Mouse (Mus musculus) forebrain, embryonic 11.5 days (tissue): ENCODE data around the gene R3hdm4. TPM values are rescaled to one million over a fixed set of nuclear protein-coding genes. Genes with fewer than 3 reads are reported as not detected.
A peak's percentile ranks its signal among the peaks of the same experiment; 100 is the strongest.
"Not testable (repeated sequence)": the region's sequence is repeated elsewhere in the genome, so short reads cannot be mapped to it uniquely, and the experiment has no call there.

Experiments
- ATAC-seq: fragments of 200-750 bp; cut with Nextera tagmentation; replicated peaks from 2 replicates; pipeline ENCODE4 v1.8.0; 2017; ENCODE audit warnings: moderate TSS enrichment; ENCODE audit not compliant: low FRiP score
- DNase-seq: peaks from one replicate; pipeline ENCODE4 v3.0.0-alpha.2; 2017; ENCODE audit warnings: low spot score
- H3K27ac ChIP-seq: fragments of 300-500 bp; sonication (generic); 2 replicates; pipeline ENCODE4 v1.5.1; 2014; ENCODE audit warnings: low read depth, low read length
- H3K27me3 ChIP-seq: fragments of 300-500 bp; sonication (generic); 2 replicates; pipeline ENCODE4 v1.6.1; 2014; ENCODE audit warnings: mild to moderate bottlenecking, low read length, mixed read lengths; ENCODE audit not compliant: control insufficient read depth, insufficient read depth
- H3K36me3 ChIP-seq: fragments of 300-500 bp; sonication (generic); 2 replicates; pipeline ENCODE4 v1.6.1; 2014; ENCODE audit warnings: mild to moderate bottlenecking, low read length, moderate library complexity, mixed read lengths; ENCODE audit not compliant: control insufficient read depth, insufficient read depth
- H3K4me1 ChIP-seq: fragments of 300-500 bp; sonication (generic); replicated peaks from 2 replicates; pipeline ENCODE4 v1.6.1; 2014; ENCODE audit warnings: low read length, mixed read lengths; ENCODE audit not compliant: control insufficient read depth, insufficient read depth
- H3K4me2 ChIP-seq: fragments of 300-500 bp; sonication (generic); 2 replicates; pipeline ENCODE4 v1.6.1; 2014; ENCODE audit warnings: low read depth, mild to moderate bottlenecking, low read length, moderate library complexity, mixed read lengths; ENCODE audit not compliant: severe bottlenecking
- H3K4me3 ChIP-seq: fragments of 300-500 bp; sonication (generic); 2 replicates; pipeline ENCODE4 v1.5.1; 2014; ENCODE audit warnings: low read depth, low read length
- H3K9ac ChIP-seq: fragments of 300-500 bp; sonication (generic); 2 replicates; pipeline ENCODE4 v1.6.1; 2014; ENCODE audit warnings: low read length
- H3K9me3 ChIP-seq: fragments of 300-500 bp; sonication (generic); 2 replicates; pipeline ENCODE4 v1.6.1; 2016; ENCODE audit warnings: low read length, mixed read lengths; ENCODE audit not compliant: control insufficient read depth
- WGBS: fragments of 180-500 bp; shearing (Covaris S2); extraction: QIAGEN DNeasy Blood & Tissue Kit; methylation state at CpG from one replicate; pipeline ENCODE4 v1.1.7; 2014; 5-methylcytosine and 5-hydroxymethylcytosine counted together
- polyA plus RNA-seq: library from polyadenylated mRNA; unstranded; fragments of >200 nt; fragmentation: Nextera tagmentation; extraction: Ambion mirVana; gene quantifications from 2 replicates; pipeline ENCODE4 v1.2.1, GENCODE M21; 2014

Gene R3hdm4
- polyA plus RNA-seq, 1 experiment from 2014 or later, result 135 TPM

- H3K27ac ChIP-seq, result no peak within 1 kb of the TSS
- H3K9me3 ChIP-seq, result no peaks in the 10 kb centered on the region
- H3K36me3 ChIP-seq, result peaks cover 4% of the 10 kb centered on the region; the same call in 1 of the 2 replicates
- H3K4me2 ChIP-seq, result peak within 1 kb of the TSS; percentile 80
- peak; percentile 94 for ATAC-seq
- no peaks in the 10 kb centered on the region for H3K27me3 ChIP-seq
- peaks cover 8% of the 10 kb centered on the region for H3K4me1 ChIP-seq
- peak; percentile 100 for DNase-seq
- under 1% methylated on average over 61 of the region's 61 CpGs for WGBS
- H3K9ac ChIP-seq, result peak within 1 kb of the TSS; percentile 82
- peak within 1 kb of the TSS; percentile 95 for H3K4me3 ChIP-seq
Measured at GRCm38 (mm10) chr10:79959847-79960601, 39.0 kb upstream of the R3hdm4 start, which contains the start of gene Wdr18. Wdr18 (plus strand) TSS chr10:79960152.

GRCm38 (mm10) chr10:79959412-79959811 is 38.4 kb upstream of the R3hdm4 start:
- not testable (repeated sequence) for H3K4me1 ChIP-seq, H3K9me3 ChIP-seq, H3K36me3 ChIP-seq, ATAC-seq, H3K4me3 ChIP-seq, H3K9ac ChIP-seq, H3K27me3 ChIP-seq, H3K27ac ChIP-seq, DNase-seq
- 36% methylated on average over 10 of the region's 10 CpGs for WGBS
- 0 out of 2 replicates have a peak overlapping the region, but pooled peaks have one; percentile 80 for H3K4me2 ChIP-seq

GRCm38 (mm10) chr10:79958140-79958816 is 37.3 kb upstream of the R3hdm4 start:
- H3K4me3 ChIP-seq, result no peak overlapping the region
- H3K4me1 ChIP-seq, result peaks cover 8% of the 10 kb centered on the region
- ATAC-seq, result no peak
- DNase-seq, result peak; percentile 85
- no peaks in the 10 kb centered on the region for H3K9me3 ChIP-seq
- H3K27ac ChIP-seq, result no peak overlapping the region
- no peak overlapping the region for H3K4me2 ChIP-seq
- no peaks in the 10 kb centered on the region for H3K27me3 ChIP-seq
- 15% methylated on average over 21 of the region's 21 CpGs for WGBS
- H3K36me3 ChIP-seq, result peaks cover 3% of the 10 kb centered on the region; the same call in 1 of the 2 replicates
- no peak overlapping the region for H3K9ac ChIP-seq

- no peak for DNase-seq
- H3K9me3 ChIP-seq, result no peaks in the 10 kb centered on the region
- no peak overlapping the region for H3K9ac ChIP-seq
- H3K27me3 ChIP-seq, result no peaks in the 10 kb centered on the region
- no peak for ATAC-seq
- H3K4me2 ChIP-seq, result no peak overlapping the region
- H3K36me3 ChIP-seq, result no peaks in the 10 kb centered on the region
- peaks cover 8% of the 10 kb centered on the region for H3K4me1 ChIP-seq
- H3K4me3 ChIP-seq, result no peak overlapping the region
- 16% methylated on average over 4 of the region's 4 CpGs for WGBS
- no peak overlapping the region for H3K27ac ChIP-seq
Measured at GRCm38 (mm10) chr10:79956643-79957154, 35.7 kb upstream of the R3hdm4 start.

- no peak for DNase-seq
- Histone ChIP-seq H3K9ac (no peak overlapping the region), H3K9me3 (no peaks in the 10 kb centered on the region), H3K27ac (no peak overlapping the region), H3K4me2 (no peak overlapping the region), H3K36me3 (no peaks in the 10 kb centered on the region; the same call in 1 of the 2 replicates), H3K4me3 (no peak overlapping the region), H3K4me1 (peaks cover 3% of the 10 kb centered on the region), H3K27me3 (no peaks in the 10 kb centered on the region)
- 76% methylated on average over 9 of the region's 9 CpGs for WGBS
- no peak for ATAC-seq
Measured at GRCm38 (mm10) chr10:79955691-79956090, 34.7 kb upstream of the R3hdm4 start.

- DNase-seq (no peak), ATAC-seq (no peak)
- H3K27me3 ChIP-seq, result no peaks in the 10 kb centered on the region
Measured at GRCm38 (mm10) chr10:79953946-79954345, 32.9 kb upstream of the R3hdm4 start.

GRCm38 (mm10) chr10:79950661-79951060 is 29.7 kb upstream of the R3hdm4 start:
- Histone ChIP-seq H3K36me3 (no peaks in the 10 kb centered on the region; the same call in 1 of the 2 replicates), H3K9ac (no peak overlapping the region)
- DNase-seq, result no peak

More at GRCm38 (mm10) chr10:79953946-79954345, 32.9 kb upstream of the R3hdm4 start:
- Histone ChIP-seq H3K9me3 (no peaks in the 10 kb centered on the region), H3K4me3 (no peak overlapping the region), H3K4me1 (no peaks in the 10 kb centered on the region), H3K4me2 (no peak overlapping the region), H3K9ac (no peak overlapping the region), H3K36me3 (no peaks in the 10 kb centered on the region; the same call in 1 of the 2 replicates), H3K27ac (no peak overlapping the region)
- WGBS, result 86% methylated on average over 6 of the region's 6 CpGs

GRCm38 (mm10) chr10:79949873-79950272 is 28.9 kb upstream of the R3hdm4 start:
- Histone ChIP-seq H3K27me3 (no peaks in the 10 kb centered on the region), H3K36me3 (no peaks in the 10 kb centered on the region; the same call in 1 of the 2 replicates)
- 91% methylated on average over 4 of the region's 4 CpGs for WGBS

More at GRCm38 (mm10) chr10:79950661-79951060, 29.7 kb upstream of the R3hdm4 start:
- H3K4me2 ChIP-seq, result no peak overlapping the region
- H3K4me1 ChIP-seq, result peaks cover 14% of the 10 kb centered on the region
- H3K4me3 ChIP-seq, result no peak overlapping the region
- no peaks in the 10 kb centered on the region for H3K27me3 ChIP-seq
- WGBS, result 89% methylated on average over 18 of the region's 18 CpGs
- H3K9me3 ChIP-seq, result no peaks in the 10 kb centered on the region
- no peak for ATAC-seq
- H3K27ac ChIP-seq, result 0 out of 2 replicates have a peak overlapping the region, but pooled peaks have one; percentile 6

More at GRCm38 (mm10) chr10:79949873-79950272, 28.9 kb upstream of the R3hdm4 start:
- peaks cover 19% of the 10 kb centered on the region for H3K4me1 ChIP-seq
- H3K4me2 ChIP-seq, result no peak overlapping the region
- no peak overlapping the region for H3K9ac ChIP-seq
- ATAC-seq (no peak), DNase-seq (no peak)
- no peak overlapping the region for H3K27ac ChIP-seq
- H3K9me3 ChIP-seq, result no peaks in the 10 kb centered on the region
- H3K4me3 ChIP-seq, result no peak overlapping the region
